Mouse (Mus musculus): Measurements from ENCODE around the gene Zic2.

Zic2 gene

GRCm38 (mm10) chr14:122492015-122492414, 16.8 kb downstream of the Zic2 start:
- DNase-seq (ENCODE audit: low spot score in 2 of 2), result no peak

DNA sequence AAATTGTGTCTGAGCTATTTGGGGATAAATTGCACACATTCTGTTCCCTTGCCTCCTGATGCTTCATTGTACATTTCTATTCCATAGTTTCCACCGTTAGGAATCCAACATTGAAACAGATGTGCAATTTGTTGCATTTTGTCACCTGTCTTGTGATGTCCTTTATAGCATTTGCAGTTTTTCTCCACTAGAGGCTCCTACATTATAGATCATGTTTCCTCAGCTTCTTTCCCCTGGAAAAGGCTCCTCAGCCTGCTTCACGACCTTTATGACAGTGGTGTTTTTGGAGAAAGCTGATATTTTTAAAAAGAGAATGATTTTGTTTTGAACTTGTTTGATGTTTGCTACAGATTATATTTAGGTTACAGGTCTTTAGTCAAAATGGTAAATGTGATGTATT, 33.8 kb downstream of the Zic2 start:
- no peak for DNase-seq (ENCODE audit: low spot score in 2 of 2)

DNA sequence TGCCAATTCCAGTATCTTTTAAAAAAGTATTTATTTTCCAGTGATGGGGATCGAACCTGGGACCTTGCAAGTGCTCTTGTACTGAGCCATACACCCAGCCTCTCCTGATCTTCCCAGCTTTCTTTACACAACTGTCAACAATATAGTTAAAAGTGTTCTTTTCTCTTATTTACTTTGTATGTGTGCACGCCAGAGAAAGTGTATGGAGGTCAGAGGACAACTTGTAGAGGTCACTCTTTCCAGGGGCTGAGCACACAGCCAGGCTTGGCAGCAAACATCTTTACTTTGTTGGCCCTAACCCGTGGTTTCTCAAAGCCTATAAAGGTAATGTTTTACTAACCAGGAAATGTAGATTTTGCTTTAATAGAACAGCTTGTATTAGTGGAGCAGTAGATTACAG, 36.3 kb downstream of the Zic2 start:
- no peak for DNase-seq (ENCODE audit: low spot score in 2 of 2)

DNA sequence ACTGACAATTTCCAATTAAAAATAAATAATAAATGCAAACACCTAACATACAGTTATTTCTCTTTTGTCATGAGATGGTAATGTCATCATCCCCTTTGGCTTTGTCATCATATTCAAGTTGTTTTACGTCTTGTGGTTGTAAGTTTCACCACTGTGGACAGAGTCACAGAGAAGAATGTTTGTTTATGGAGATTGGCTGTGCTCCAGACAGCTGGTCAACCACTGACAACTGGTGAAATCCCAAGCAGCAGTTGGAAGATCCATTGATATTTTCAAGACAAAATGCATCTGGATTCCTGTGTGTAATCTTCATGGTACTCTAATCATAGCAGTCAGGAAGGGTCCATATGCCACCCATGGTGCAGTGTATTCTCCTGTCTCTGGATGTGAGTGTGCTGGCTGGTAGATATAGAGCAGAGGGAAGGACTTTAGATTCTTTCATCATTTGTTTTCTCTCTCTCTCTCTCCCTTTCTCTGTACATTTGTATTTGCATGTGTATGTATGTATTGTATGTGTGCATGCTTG, 38.3 kb downstream of the Zic2 start:
- no peak for DNase-seq (ENCODE audit: low spot score in 2 of 2)

- DNase-seq (ENCODE audit: low spot score in 2 of 2), result no peak
Observed at GRCm38 (mm10) chr14:122528475-122528874, 53.2 kb downstream of the Zic2 start.

All from right cerebral cortex, postnatal 10 days (tissue).